Mouse (Mus musculus): ENCODE results near the gene Zmym6. TPM values are rescaled to one million over a fixed set of nuclear protein-coding genes. Genes with fewer than 3 reads are reported as not detected.

Gene Zmym6
- polyA plus RNA-seq, 1 experiment from 2014 or later: 18.7 TPM

DNA sequence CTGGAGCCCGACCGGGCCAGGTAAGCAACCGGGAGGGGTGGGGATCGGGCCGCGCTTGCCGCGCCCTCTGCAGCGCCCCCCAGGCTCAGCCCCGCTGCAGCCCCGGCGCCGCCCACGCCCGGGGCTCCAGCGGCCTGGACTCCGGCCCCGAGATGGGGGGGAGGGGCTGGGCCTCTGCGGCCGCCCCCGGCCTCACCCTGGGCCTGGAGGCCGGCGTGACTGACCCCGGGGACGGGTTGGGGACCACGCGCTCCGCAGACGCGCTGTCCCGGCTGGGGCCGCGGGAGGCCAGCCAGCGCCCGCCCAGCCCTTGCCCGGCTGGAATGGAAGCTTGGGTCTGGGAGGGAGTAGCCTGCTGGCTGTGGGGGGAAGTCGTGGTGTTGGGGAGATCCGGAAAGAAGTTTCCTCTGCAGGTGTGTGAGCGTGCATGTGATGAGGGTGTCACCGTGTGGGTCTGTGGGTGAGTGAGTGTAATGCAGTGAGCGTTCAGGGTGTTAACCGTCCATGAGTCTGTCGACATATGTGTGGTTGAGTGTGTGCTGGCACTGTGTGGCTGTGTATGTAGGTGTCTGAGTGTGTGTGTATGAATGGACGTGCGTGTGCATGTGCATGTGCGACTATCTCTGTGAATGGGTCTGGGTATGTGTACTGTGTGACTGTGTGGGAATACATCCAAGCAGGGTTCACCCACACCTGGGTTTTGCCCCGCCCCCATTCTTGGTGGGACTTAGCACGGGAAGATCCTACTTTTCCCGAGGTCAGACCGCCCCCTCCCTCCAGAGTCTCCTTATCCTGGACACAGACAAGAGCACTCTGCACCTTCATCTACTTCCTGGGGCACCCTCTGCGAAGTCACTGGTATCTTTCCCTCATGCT lies 92.4 kb downstream of the Zmym6 start:
- H3K4me1 ChIP-seq (ENCODE audit: insufficient read depth): 0 out of 2 replicates have a peak, but pooled peaks cover 5% of the 10 kb centered on the region
- TF ChIP-seq CTCF (IDR thresholded peaks at IDR 0.05; ENCODE audit: low read depth): no peak
- H3K9me3 ChIP-seq (ENCODE audit: low read depth, low read length): no peaks in the 10 kb centered on the region
- H3K27me3 ChIP-seq (ENCODE audit: insufficient read depth, low read length): peaks cover 40% of the 10 kb centered on the region
- 2% methylated on average over 35 of the region's 51 CpGs for WGBS
- DNase-seq (peak; percentile 18), ATAC-seq (ENCODE audit: insufficient read depth) (peak; percentile 45)
- no peak overlapping the region for H3K27ac ChIP-seq (ENCODE audit: low read depth)
- peak overlapping the region; percentile 48 for H3K9ac ChIP-seq
- H3K4me3 ChIP-seq (ENCODE audit: low read depth, low read length): peak overlapping the region; percentile 66
- H3K4me2 ChIP-seq: peak overlapping the region; percentile 99
- H3K36me3 ChIP-seq (ENCODE audit: insufficient read depth): no peaks in the 10 kb centered on the region

DNA sequence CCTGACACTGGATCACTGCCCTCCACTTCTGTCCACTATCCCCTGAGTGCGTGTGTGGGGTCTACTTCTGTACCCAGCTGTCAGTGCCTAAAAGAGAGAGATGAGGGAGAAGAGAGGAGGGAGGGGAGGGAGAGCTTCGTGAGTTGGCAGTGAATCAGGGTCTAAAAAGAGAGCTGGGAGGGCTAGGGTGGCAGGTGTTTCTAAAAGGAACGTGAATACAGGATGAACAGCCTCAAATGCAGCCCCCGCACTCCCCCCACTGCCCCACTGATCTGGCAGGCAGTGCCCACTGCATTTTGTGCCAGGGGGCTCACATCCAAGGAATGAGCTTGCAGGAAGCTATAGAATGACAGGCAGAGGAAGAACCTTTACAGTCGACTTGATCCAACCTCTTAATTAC lies 93.7 kb downstream of the Zmym6 start:
- Histone ChIP-seq H3K4me3 (ENCODE audit: low read depth, low read length) (no peak overlapping the region), H3K9ac (no peak overlapping the region), H3K9me3 (ENCODE audit: low read depth, low read length) (no peaks in the 10 kb centered on the region), H3K27ac (ENCODE audit: low read depth) (no peak overlapping the region), H3K36me3 (ENCODE audit: insufficient read depth) (no peaks in the 10 kb centered on the region), H3K4me1 (ENCODE audit: insufficient read depth) (0 out of 2 replicates have a peak, but pooled peaks cover 5% of the 10 kb centered on the region), H3K4me2 (no peak overlapping the region), H3K27me3 (ENCODE audit: insufficient read depth, low read length) (peaks cover 40% of the 10 kb centered on the region)
- DNase-seq (no peak), ATAC-seq (ENCODE audit: insufficient read depth) (no peak)
- no peak for TF ChIP-seq CTCF (IDR thresholded peaks at IDR 0.05; ENCODE audit: low read depth)
- 48% methylated on average over 5 of the region's 5 CpGs for WGBS

DNA sequence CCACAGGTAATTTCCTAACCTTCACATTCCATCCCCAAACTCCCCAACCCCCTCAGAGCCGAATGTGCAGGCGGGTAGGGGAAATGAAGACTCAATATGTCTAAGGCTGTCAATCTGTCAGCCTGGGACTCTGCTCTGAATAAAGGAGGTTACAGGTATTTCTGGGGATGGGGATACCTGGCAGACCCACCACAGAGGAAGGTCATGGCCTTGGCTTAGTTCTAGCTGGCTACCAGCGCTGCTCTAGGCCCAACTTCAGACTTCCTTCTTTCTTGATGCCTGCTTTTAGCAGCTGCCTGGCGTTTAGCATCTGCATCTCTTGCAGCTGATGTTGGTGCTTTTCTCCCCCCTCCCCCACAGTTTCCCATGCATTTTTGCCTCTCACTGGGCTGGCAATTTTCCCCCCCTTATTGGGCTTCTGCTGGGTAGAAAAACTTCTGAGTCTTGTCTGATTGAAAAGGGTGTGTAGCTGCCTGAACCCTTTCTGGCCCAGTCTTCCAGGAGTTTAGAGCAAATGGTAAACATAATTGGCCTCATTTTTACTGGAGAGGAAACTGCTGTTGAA lies 94.2 kb downstream of the Zmym6 start:
- WGBS: 43% methylated on average over 4 of the region's 4 CpGs
- 0 out of 2 replicates have a peak, but pooled peaks cover 5% of the 10 kb centered on the region for H3K4me1 ChIP-seq (ENCODE audit: insufficient read depth)
- H3K27me3 ChIP-seq (ENCODE audit: insufficient read depth, low read length): peaks cover 40% of the 10 kb centered on the region
- no peak overlapping the region for H3K9ac ChIP-seq
- no peak overlapping the region for H3K4me2 ChIP-seq
- TF ChIP-seq CTCF (IDR thresholded peaks at IDR 0.05; ENCODE audit: low read depth): no peak
- no peaks in the 10 kb centered on the region for H3K36me3 ChIP-seq (ENCODE audit: insufficient read depth)
- no peak for DNase-seq
- no peak for ATAC-seq (ENCODE audit: insufficient read depth)
- H3K27ac ChIP-seq (ENCODE audit: low read depth): no peak overlapping the region
- H3K9me3 ChIP-seq (ENCODE audit: low read depth, low read length): no peaks in the 10 kb centered on the region
- no peak overlapping the region for H3K4me3 ChIP-seq (ENCODE audit: low read depth, low read length)

DNA sequence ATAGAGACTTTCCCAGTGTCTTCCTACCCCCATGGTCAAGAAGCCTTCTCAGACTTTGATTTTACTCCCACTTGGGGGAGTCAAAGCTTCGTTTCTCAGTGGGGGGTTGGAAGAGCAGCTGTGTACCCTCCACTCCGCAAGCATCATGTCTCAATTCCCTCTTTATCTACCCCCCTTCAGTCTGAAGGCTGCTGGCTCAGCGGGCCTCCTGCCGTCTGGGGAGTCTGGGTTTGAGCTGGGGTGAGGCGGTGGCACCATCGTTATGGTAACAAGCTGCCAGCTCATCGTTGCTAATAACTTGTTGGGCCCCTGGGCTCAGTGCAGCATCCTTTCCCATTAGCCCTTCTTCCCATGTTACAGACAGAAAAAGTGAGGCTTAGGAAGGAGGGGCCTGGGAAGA lies 94.9 kb downstream of the Zmym6 start:
- Histone ChIP-seq H3K4me2 (no peak overlapping the region), H3K9me3 (ENCODE audit: low read depth, low read length) (no peaks in the 10 kb centered on the region), H3K27me3 (ENCODE audit: insufficient read depth, low read length) (peaks cover 40% of the 10 kb centered on the region), H3K27ac (ENCODE audit: low read depth) (no peak overlapping the region), H3K4me3 (ENCODE audit: low read depth, low read length) (no peak overlapping the region), H3K9ac (no peak overlapping the region), H3K36me3 (ENCODE audit: insufficient read depth) (no peaks in the 10 kb centered on the region), H3K4me1 (ENCODE audit: insufficient read depth) (0 out of 2 replicates have a peak, but pooled peaks cover 5% of the 10 kb centered on the region)
- 25% methylated on average over 7 of the region's 7 CpGs for WGBS
- DNase-seq (no peak), ATAC-seq (ENCODE audit: insufficient read depth) (no peak)
- TF ChIP-seq CTCF (IDR thresholded peaks at IDR 0.05; ENCODE audit: low read depth): no peak

DNA sequence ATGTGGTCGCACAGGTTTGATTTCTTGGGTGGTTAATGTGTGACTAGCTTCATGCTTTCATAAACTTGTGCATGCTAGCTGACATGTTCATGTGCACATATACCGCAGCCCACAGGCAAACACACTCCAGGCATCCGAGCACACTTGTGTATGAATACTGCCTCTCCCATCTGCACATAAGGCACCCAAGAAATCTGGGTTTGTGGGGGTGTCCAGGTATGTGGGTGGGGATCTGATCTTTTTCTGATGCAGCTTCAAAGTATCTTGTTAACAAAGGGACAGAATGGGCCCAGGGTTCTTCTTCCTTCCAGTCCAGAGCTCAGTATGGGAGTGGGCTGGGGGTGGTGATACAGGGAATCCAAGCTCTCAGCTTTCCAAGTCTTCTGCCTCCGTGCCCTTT lies 95.4 kb downstream of the Zmym6 start:
- no peak overlapping the region for H3K4me2 ChIP-seq
- no peak overlapping the region for H3K4me3 ChIP-seq (ENCODE audit: low read depth, low read length)
- WGBS: 56% methylated on average over 4 of the region's 4 CpGs
- DNase-seq (no peak), ATAC-seq (ENCODE audit: insufficient read depth) (no peak)
- H3K36me3 ChIP-seq (ENCODE audit: insufficient read depth): no peaks in the 10 kb centered on the region
- H3K27me3 ChIP-seq (ENCODE audit: insufficient read depth, low read length): peaks cover 35% of the 10 kb centered on the region
- no peaks in the 10 kb centered on the region for H3K9me3 ChIP-seq (ENCODE audit: low read depth, low read length)
- 0 out of 2 replicates have a peak, but pooled peaks cover 5% of the 10 kb centered on the region for H3K4me1 ChIP-seq (ENCODE audit: insufficient read depth)
- no peak overlapping the region for H3K9ac ChIP-seq
- TF ChIP-seq CTCF (IDR thresholded peaks at IDR 0.05; ENCODE audit: low read depth): no peak
- H3K27ac ChIP-seq (ENCODE audit: low read depth): no peak overlapping the region

DNA sequence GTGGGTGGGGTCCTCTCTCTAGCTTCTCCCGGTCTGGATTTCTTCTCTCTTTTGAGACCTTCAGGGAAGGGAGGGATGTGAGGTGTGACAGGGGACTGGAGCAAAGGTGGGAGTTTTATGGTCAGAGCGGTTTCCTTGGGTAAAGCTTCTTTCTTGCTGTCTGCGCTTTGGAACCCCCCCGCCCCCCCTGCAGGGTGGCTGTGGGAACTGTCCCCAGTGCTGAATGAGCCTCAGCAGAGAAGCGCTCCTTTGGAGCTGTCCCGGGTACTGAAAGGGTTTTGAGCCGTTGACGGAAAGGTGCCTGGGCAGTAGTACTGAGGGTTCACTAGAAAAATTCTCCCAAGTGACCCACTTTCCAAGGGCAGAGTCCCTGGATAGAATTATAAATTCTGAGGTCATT lies 96.3 kb downstream of the Zmym6 start:
- H3K27ac ChIP-seq (ENCODE audit: low read depth): no peak overlapping the region
- no peak overlapping the region for H3K9ac ChIP-seq
- no peak for TF ChIP-seq CTCF (IDR thresholded peaks at IDR 0.05; ENCODE audit: low read depth)
- H3K4me2 ChIP-seq: no peak overlapping the region
- no peaks in the 10 kb centered on the region for H3K9me3 ChIP-seq (ENCODE audit: low read depth, low read length)
- WGBS: under 1% methylated on average over 8 of the region's 8 CpGs
- peak; percentile 94 for DNase-seq
- no peak for ATAC-seq (ENCODE audit: insufficient read depth)
- H3K4me3 ChIP-seq (ENCODE audit: low read depth, low read length): no peak overlapping the region
- H3K4me1 ChIP-seq (ENCODE audit: insufficient read depth): 0 out of 2 replicates have a peak, but pooled peaks cover 5% of the 10 kb centered on the region
- H3K36me3 ChIP-seq (ENCODE audit: insufficient read depth): no peaks in the 10 kb centered on the region
- peaks cover 33% of the 10 kb centered on the region for H3K27me3 ChIP-seq (ENCODE audit: insufficient read depth, low read length)

Other genes with a start within 250 kb of the Zmym6 start
- gene Zmym4, start 109.2 kb upstream of the Zmym6 start, polyA plus RNA-seq (2014; fragmentation: Nextera tagmentation; extraction: Ambion mirVana): 19.8 and 21.8 TPM in 2 replicates
- 129 and 137 TPM in 2 replicates for gene Sfpq, start 56.1 kb upstream of the Zmym6 start, polyA plus RNA-seq (2014; fragmentation: Nextera tagmentation; extraction: Ambion mirVana)
- gene Zmym1, start 16.2 kb upstream of the Zmym6 start, polyA plus RNA-seq (2014; fragmentation: Nextera tagmentation; extraction: Ambion mirVana): 27.6 and 28.6 TPM in 2 replicates
- gene Tmem35b, start 46.3 kb downstream of the Zmym6 start, polyA plus RNA-seq (2014; fragmentation: Nextera tagmentation; extraction: Ambion mirVana): 13.1 and 14.9 TPM in 2 replicates
- 0.97 and 1.4 TPM in 2 replicates for gene Dlgap3, start 91.8 kb downstream of the Zmym6 start, polyA plus RNA-seq (2014; fragmentation: Nextera tagmentation; extraction: Ambion mirVana)
- gene Smim12, start 166.4 kb downstream of the Zmym6 start, polyA plus RNA-seq (2014; fragmentation: Nextera tagmentation; extraction: Ambion mirVana): 57.5 and 63.0 TPM in 2 replicates
- gene Gja4, start 236.7 kb downstream of the Zmym6 start, polyA plus RNA-seq (2014; fragmentation: Nextera tagmentation; extraction: Ambion mirVana): 24.0 and 26.1 TPM in 2 replicates

Data from lung, embryonic 14.5 days (tissue).